Mouse (Mus musculus) G1E (cell line): ENCODE measurements around the gene 1700020D05Rik.

ENCODE experiments used
- CTCF ChIP-seq: IDR thresholded peaks from 2 replicates; pipeline ENCODE4 v1.5.1; 2012; ENCODE audit warnings: low read depth, low read length, inconsistent platforms, mixed read lengths
- GATA2 ChIP-seq: IDR thresholded peaks from 2 replicates; pipeline ENCODE4 v1.6.1; 2012; ENCODE audit warnings: low read depth, low read length, inconsistent platforms, borderline replicate concordance
- POLR2AphosphoS5 ChIP-seq: IDR thresholded peaks from 2 replicates; pipeline ENCODE4 v1.6.1; 2012; ENCODE audit warnings: low read depth, low read length, inconsistent platforms; ENCODE audit not compliant: insufficient replicate concordance

GRCm38 (mm10) chr19:5532520-5532919 lies 28.9 kb upstream of the 1700020D05Rik start:
- TF ChIP-seq CTCF (no peak), POLR2AphosphoS5 (no peak), GATA2 (no peak)
